Mouse (Mus musculus) stomach, embryonic 16.5 days (tissue): ENCODE data around the gene Slc6a9. TPM values are rescaled to one million over a fixed set of nuclear protein-coding genes. Genes with fewer than 3 reads are reported as not detected.

Experiments
- ATAC-seq: fragments of 200-750 bp; cut with Nextera tagmentation; 2 replicates; pipeline ENCODE4 v1.8.0; 2017; ENCODE audit warnings: moderate number of reproducible peaks, moderate TSS enrichment; ENCODE audit not compliant: insufficient read depth, low FRiP score
- H3K27ac ChIP-seq: fragments of 300-500 bp; sonication (generic); 2 replicates; pipeline ENCODE4 v1.5.1; 2014; ENCODE audit warnings: low read length
- H3K27me3 ChIP-seq: fragments of 300-500 bp; sonication (generic); 2 replicates; pipeline ENCODE4 v1.6.1; 2014; ENCODE audit warnings: low read length, control low read depth, mixed read lengths; ENCODE audit not compliant: control insufficient read depth, insufficient read depth
- H3K36me3 ChIP-seq: fragments of 300-500 bp; sonication (generic); 2 replicates; pipeline ENCODE4 v1.6.1; 2014; ENCODE audit warnings: low read length; ENCODE audit not compliant: control insufficient read depth, insufficient read depth
- H3K4me1 ChIP-seq: fragments of 300-500 bp; sonication (generic); 2 replicates; pipeline ENCODE4 v1.6.1; 2014; ENCODE audit warnings: low read length, control low read depth, mixed read lengths; ENCODE audit not compliant: control insufficient read depth, insufficient read depth
- H3K4me2 ChIP-seq: fragments of 300-500 bp; sonication (generic); 2 replicates; pipeline ENCODE4 v1.6.1; 2014; ENCODE audit warnings: low read depth, low read length, mixed read lengths
- H3K4me3 ChIP-seq: fragments of 300-500 bp; sonication (generic); replicated peaks from 2 replicates; pipeline ENCODE4 v1.5.1; 2014; ENCODE audit warnings: mild to moderate bottlenecking, low read length
- H3K9ac ChIP-seq: fragments of 300-500 bp; sonication (generic); 2 replicates; pipeline ENCODE4 v1.6.1; 2014; ENCODE audit warnings: low read length
- H3K9me3 ChIP-seq: fragments of 300-500 bp; sonication (generic); replicated peaks from 2 replicates; pipeline ENCODE4 v1.6.1; 2016; ENCODE audit warnings: low read length, control low read depth; ENCODE audit not compliant: control insufficient read depth
- WGBS: fragments of 180-500 bp; shearing (Covaris S2); extraction: QIAGEN DNeasy Blood & Tissue Kit; methylation state at CpG from one replicate; pipeline ENCODE4 v1.1.7; 2014; 5-methylcytosine and 5-hydroxymethylcytosine counted together
- polyA plus RNA-seq: library from polyadenylated mRNA; unstranded; fragments of >200 nt; fragmentation: Nextera tagmentation; extraction: Ambion mirVana; gene quantifications from 2 replicates; pipeline ENCODE4 v1.2.1, GENCODE M21; 2015

Gene Slc6a9
- polyA plus RNA-seq, 1 experiment from 2014 or later: 15.4 TPM

DNA sequence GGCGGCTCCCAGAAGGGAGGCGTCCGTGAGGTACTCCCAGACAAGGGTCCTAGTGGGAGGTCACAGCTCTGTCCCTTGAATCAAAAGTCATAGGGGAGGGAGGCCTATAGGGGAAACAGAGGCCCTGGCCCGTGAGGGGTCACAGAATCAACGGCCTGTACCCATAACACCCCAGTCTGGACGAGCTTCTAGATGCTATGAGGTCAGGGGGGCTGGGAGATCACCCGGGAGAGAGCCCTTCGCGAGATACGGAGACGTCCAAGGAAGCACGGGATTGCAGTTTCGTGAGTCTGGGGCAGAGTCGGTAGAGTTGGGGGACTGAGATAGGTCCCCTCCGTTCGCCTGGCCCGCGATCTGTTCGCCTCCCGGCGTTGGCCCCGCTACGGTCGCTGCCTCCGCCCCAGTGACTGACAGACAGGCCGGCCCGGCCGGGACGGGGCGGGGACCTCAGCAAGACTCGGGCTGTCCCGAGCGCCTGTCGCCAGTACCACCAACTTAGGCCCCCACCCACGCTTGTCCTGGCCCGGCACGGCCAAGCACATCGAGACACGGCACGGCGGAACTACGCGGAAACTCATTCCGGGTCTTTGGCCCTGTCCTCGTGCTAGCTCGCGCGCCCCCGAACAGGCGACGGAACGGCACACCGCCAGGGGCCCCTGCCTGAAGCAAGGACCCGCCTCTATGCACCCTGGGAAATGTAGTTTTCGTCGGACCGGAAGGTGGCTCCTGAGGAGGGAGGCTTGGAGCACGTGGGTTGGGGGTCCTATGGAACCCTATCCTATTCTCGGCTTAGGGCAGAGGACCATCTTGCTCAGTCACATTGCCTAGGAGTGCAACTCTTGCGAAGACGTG is 80.5 kb downstream of the Slc6a9 start, which contains the start of gene Ipo13:
TSS of gene Ipo13 (minus strand) at position 409 of the 852 bp plus-strand sequence.
- H3K36me3 ChIP-seq: no peaks in the 10 kb centered on the region
- no peaks in the 10 kb centered on the region for H3K27me3 ChIP-seq
- peaks cover 23% of the 10 kb centered on the region for H3K4me1 ChIP-seq
- peak within 1 kb of the TSS; percentile 82 for H3K9ac ChIP-seq
- peak within 1 kb of the TSS; percentile 65 for H3K4me3 ChIP-seq
- no peaks in the 10 kb centered on the region for H3K9me3 ChIP-seq
- peak; percentile 92 for ATAC-seq
- H3K27ac ChIP-seq: peak within 1 kb of the TSS; percentile 81
- H3K4me2 ChIP-seq: peak within 1 kb of the TSS; percentile 99
- under 1% methylated on average over 61 of the region's 61 CpGs for WGBS

DNA sequence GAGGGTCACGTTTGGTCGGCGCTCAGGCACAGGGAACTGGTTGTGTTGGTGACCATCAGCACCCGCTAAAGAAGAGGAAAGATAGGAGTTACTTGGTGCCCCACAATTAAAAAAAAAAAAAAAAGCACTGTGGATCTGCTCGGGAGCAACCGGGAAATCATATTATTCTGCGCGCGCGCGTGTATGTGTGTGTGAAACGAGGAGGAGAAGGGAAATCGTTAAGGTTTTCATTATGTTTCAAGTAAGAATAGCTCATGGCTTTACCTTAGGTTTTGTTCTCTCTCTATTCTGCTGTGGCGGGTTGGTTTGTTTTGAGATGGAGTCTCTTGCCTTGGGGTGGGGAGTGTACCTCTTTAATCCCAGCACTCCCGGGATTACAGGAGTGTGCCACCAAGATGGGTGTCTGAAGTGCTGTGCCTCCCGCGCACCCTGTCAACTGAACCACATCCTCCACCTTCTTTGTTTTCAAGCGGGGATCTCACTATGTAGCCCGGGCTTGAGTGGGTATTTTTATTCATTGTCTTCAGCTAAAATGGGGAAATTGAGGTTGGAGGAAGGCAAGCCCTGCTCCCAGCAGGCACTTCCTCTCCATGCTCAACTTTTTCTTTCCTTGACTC is 81.3 kb downstream of the Slc6a9 start:
- Histone ChIP-seq H3K27me3 (no peaks in the 10 kb centered on the region), H3K4me3 (peak overlapping the region; percentile 65), H3K36me3 (no peaks in the 10 kb centered on the region), H3K9me3 (no peaks in the 10 kb centered on the region), H3K27ac (peak overlapping the region; percentile 81; the same call in 1 of the 2 replicates), H3K4me2 (peak overlapping the region; percentile 99), H3K9ac (peak overlapping the region; percentile 82), H3K4me1 (peaks cover 23% of the 10 kb centered on the region)
- ATAC-seq: no peak
- WGBS: 4% methylated on average over 19 of the region's 19 CpGs

DNA sequence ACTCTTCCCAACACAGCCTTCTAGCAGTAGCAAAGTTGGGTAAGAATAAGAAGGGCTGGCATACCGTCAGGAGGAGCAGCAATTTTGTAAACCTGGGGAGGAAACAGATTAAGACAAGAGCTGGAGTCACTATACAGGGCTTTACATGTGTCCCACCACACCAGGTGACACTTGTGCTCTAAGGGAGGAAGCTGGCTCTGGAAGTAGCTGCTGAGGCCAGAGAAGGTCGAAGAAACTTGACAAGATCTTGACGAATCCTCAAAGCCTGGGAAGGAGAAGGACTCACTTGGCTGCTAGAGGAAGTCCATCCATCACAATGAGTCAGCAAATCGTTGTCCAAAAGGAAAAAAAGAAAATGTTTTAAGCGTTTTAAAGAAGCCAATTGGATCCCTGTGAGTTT is 82.1 kb downstream of the Slc6a9 start:
- Histone ChIP-seq H3K4me1 (peaks cover 23% of the 10 kb centered on the region), H3K27me3 (no peaks in the 10 kb centered on the region), H3K9me3 (no peaks in the 10 kb centered on the region), H3K4me2 (no peak overlapping the region), H3K4me3 (no peak overlapping the region), H3K36me3 (no peaks in the 10 kb centered on the region), H3K27ac (no peak overlapping the region), H3K9ac (no peak overlapping the region)
- ATAC-seq: no peak
- WGBS: 49% methylated on average over 5 of the region's 5 CpGs

DNA sequence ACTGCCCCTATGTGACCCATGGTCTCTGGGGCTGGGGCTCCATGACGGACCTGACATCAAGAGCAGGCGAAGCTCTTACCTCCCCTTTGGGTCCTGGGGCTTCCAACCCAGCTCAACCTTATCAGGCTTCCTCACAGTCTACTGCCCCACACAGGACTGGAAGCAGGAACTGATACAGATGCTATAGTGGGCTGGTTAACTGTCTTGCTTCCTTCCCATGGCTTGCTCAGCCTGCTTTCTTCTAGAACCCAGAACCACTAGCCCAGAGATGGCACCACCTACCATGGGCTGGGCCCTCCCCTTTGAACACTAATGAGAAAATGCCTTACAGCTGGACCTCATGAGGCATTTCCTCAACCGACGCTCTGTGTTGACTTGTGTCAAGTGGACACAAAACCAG is 83.1 kb downstream of the Slc6a9 start:
- ATAC-seq: no peak
- Histone ChIP-seq H3K4me1 (peaks cover 23% of the 10 kb centered on the region), H3K9me3 (no peaks in the 10 kb centered on the region), H3K27ac (no peak overlapping the region), H3K4me3 (no peak overlapping the region), H3K4me2 (no peak overlapping the region), H3K36me3 (no peaks in the 10 kb centered on the region), H3K9ac (no peak overlapping the region), H3K27me3 (no peaks in the 10 kb centered on the region)
- 84% methylated on average over 4 of the region's 4 CpGs for WGBS

DNA sequence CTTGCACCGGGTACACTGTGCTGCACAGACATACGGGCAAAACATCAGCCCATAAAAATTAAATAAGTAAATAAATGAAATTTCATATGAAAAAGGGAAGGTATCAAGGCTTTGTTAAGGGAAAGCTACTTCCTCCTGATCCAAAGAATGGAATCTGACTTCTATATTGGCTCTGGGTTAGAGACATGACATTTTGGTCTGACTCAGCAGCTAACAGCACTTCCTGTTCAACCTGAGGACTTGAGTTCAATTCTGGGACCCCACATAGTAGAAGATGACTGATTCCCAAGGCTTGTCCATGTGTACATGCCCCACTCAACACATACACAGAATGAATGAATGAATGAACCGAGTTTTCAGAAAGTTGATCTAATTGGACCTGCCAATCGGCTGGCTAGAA is 83.5 kb downstream of the Slc6a9 start:
- H3K4me1 ChIP-seq: peaks cover 21% of the 10 kb centered on the region
- H3K9me3 ChIP-seq: no peaks in the 10 kb centered on the region
- no peak overlapping the region for H3K9ac ChIP-seq
- WGBS: 79% methylated on average over 4 of the region's 4 CpGs
- no peaks in the 10 kb centered on the region for H3K27me3 ChIP-seq
- H3K4me3 ChIP-seq: no peak overlapping the region
- no peak overlapping the region for H3K4me2 ChIP-seq
- no peak for ATAC-seq
- H3K27ac ChIP-seq: peak overlapping the region; percentile 66
- H3K36me3 ChIP-seq: no peaks in the 10 kb centered on the region

DNA sequence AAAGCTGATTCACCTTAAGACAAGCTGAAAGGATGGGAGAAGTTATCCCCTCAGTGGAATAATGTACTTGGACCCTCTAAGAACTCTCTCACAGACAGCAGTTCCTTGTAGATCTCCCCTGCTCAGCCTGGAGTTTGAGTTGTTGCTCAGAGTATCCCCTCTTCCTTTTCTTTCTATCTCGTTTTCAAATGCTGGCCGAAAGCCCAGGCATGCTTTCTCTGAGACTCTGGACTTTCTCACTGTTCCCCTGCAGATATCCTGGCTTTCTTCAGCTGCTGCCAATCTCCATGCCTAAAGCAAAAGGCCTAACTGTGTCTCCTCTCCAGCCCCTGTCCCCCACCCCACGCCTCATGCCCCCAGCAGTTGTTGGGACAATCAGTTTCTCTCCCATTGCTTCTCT is 84.0 kb downstream of the Slc6a9 start:
- Histone ChIP-seq H3K4me1 (peaks cover 17% of the 10 kb centered on the region), H3K9ac (no peak overlapping the region), H3K4me2 (no peak overlapping the region), H3K27ac (peak overlapping the region; percentile 66), H3K9me3 (no peaks in the 10 kb centered on the region), H3K36me3 (no peaks in the 10 kb centered on the region), H3K27me3 (no peaks in the 10 kb centered on the region), H3K4me3 (no peak overlapping the region)
- ATAC-seq: no peak
- 33% methylated on average over 3 of the region's 3 CpGs for WGBS

DNA sequence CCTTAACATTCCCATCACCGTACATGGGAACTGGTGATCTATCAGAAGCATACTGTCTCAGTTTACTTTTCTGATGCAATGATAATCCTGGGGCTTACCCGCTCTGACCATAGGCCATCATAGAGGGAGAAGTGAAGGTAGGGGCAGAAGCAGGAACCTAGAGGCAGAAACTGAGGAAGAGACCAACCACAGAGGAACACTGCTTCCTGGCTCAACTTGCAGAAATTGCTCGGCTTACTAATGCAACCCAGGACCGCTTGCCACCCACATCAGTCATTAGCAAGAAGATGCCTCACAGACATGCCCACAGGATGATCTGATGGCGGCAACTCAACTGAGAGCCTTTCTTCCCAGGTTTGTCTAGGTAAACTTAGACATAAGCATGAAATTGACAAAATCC is 84.5 kb downstream of the Slc6a9 start:
- Histone ChIP-seq H3K9ac (no peak overlapping the region), H3K4me2 (no peak overlapping the region), H3K9me3 (no peaks in the 10 kb centered on the region), H3K4me1 (peaks cover 12% of the 10 kb centered on the region), H3K27ac (peak overlapping the region; percentile 10; the same call in 1 of the 2 replicates), H3K36me3 (no peaks in the 10 kb centered on the region), H3K4me3 (no peak overlapping the region), H3K27me3 (no peaks in the 10 kb centered on the region)
- no peak for ATAC-seq
- 58% methylated on average over 5 of the region's 5 CpGs for WGBS

DNA sequence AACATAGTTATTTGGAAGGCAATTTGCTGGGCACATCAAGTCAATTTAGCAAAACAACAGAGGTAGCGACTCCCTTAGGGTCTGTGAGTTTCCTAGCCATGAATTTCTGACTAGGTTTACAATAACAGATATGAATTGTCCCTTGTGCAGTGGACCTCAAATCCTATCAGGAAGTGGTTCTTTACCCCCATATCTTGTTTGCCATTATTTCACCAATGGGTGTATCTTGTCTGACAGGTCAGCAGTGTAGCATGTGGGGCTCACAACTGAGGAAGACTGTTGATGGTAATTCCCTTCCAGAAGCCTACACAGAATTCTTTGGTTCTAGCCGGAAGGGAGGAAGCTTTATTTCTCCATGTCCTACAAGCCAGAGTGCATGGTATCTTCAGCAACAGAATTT is 87.1 kb downstream of the Slc6a9 start:
- no peaks in the 10 kb centered on the region for H3K27me3 ChIP-seq
- no peak overlapping the region for H3K9ac ChIP-seq
- ATAC-seq: no peak
- H3K4me1 ChIP-seq: peaks cover 1% of the 10 kb centered on the region; the same call in 1 of the 2 replicates
- no peaks in the 10 kb centered on the region for H3K36me3 ChIP-seq
- H3K9me3 ChIP-seq: no peaks in the 10 kb centered on the region
- 90% methylated on average over 2 of the region's 2 CpGs for WGBS
- H3K4me3 ChIP-seq: no peak overlapping the region
- H3K4me2 ChIP-seq: no peak overlapping the region
- no peak overlapping the region for H3K27ac ChIP-seq

DNA sequence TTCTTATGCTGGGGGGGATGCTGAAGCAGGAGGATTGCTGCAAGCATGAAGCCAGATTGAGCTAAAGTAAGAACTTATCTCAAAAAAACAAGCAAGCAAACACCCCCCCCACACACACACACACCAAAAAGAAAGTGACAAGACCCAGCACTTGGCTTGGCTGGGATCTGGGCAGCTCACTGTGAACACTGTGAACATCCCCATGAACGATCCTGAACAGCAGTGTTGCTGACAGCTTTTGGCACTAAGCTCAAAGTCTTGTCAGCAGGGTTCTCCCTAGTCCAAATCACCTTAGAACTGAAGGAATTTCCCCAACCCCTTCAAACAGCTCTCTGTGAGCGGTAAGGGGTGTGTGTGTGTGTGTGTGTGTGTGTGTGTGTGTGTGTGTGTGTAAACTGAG is 89.1 kb downstream of the Slc6a9 start:
- no peaks in the 10 kb centered on the region for H3K36me3 ChIP-seq
- no peak overlapping the region for H3K27ac ChIP-seq
- WGBS: 56% methylated on average over 2 of the region's 2 CpGs
- H3K9ac ChIP-seq: no peak overlapping the region
- no peak for ATAC-seq
- H3K4me2 ChIP-seq: no peak overlapping the region
- H3K4me3 ChIP-seq: no peak overlapping the region
- H3K9me3 ChIP-seq: no peaks in the 10 kb centered on the region
- 0 out of 2 replicates have a peak, but pooled peaks cover 7% of the 10 kb centered on the region for H3K27me3 ChIP-seq
- peaks cover 13% of the 10 kb centered on the region for H3K4me1 ChIP-seq
